Mouse (Mus musculus) layer of hippocampus, adult 9-10 months (tissue): ENCODE results near the gene Fer1l5.

Experiments
- DNase-seq: peaks from one replicate; pipeline ENCODE4 v3.0.0; 2022; ENCODE audit warnings: low spot score

Gene Fer1l5

GRCm38 (mm10) chr1:36432999-36433398 lies 60.9 kb downstream of the Fer1l5 start:
- no peak for DNase-seq

- DNase-seq, result no peak
Observed at GRCm38 (mm10) chr1:36433616-36434015, 61.5 kb downstream of the Fer1l5 start.

GRCm38 (mm10) chr1:36435071-36435470 lies 63.0 kb downstream of the Fer1l5 start:
- no peak for DNase-seq

DNA sequence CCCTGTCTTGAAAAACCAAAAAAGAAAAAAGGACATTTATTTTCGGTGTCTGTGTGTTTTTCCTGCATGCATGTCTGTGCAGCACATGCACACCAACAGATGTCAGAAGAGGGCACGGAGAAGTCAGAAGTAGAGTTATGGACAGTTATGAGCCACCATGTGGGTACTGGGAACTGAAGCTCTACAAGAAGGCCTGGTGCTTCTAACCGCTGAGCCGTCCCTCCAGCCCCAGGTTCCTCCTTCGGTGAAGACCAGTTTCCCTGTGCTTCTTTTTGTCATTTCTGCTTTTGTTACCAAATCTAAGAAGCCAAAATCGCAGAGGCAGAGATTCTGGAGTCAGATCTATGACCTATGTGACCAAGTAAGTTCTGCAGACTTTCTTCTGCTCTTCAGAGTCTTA lies 64.4 kb downstream of the Fer1l5 start:
- DNase-seq, result no peak

- no peak for DNase-seq
Observed at GRCm38 (mm10) chr1:36437223-36437622, 65.1 kb downstream of the Fer1l5 start.

DNA sequence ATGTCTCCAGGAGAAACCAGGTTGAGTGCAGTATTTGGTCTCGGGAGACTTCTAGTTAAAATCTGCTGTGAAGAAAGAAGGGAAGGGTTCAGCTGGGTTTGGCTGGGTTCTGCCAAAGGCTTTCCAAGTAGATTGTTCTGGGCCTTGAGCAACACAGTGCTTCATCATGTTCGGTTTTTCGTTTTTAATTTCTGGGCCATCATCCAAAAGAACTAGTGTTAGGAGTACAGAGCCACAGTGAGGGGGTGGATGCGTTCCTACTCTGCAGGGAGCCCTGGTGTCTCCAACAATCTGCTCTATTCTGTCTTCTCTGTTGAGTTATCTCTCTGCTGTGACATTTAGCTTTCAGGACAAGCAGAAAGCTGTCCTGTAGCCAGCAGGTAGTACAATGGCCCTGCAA lies 69.0 kb downstream of the Fer1l5 start:
- peak; percentile 71 for DNase-seq

- DNase-seq, result peak; percentile 93
Observed at GRCm38 (mm10) chr1:36444471-36445464, 72.7 kb downstream of the Fer1l5 start, which contains the start of gene Lman2l. Gene Lman2l, minus strand, starts transcription at chr1:36445271.

DNA sequence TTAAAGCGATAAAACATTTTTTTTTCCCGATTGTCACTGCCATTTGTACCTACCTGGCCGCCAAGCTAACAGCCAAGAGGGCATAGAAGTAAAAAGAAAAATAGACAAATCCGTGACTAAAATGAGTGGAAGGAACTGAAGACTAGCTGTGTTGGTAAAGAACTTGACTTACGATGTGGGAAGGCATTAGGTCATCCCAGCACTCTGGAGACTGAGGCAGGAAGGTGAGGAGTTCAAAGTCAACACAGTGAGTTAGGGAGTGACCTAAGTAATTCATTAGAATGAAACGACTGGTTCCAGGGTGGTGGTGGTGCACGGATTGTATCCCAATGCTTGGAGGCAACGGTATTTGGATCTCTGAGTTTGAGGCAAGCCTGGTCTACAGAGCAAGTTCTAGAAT lies 73.4 kb downstream of the Fer1l5 start:
- DNase-seq, result no peak

GRCm38 (mm10) chr1:36446106-36446824 lies 74.2 kb downstream of the Fer1l5 start:
- DNase-seq, result no peak

DNA sequence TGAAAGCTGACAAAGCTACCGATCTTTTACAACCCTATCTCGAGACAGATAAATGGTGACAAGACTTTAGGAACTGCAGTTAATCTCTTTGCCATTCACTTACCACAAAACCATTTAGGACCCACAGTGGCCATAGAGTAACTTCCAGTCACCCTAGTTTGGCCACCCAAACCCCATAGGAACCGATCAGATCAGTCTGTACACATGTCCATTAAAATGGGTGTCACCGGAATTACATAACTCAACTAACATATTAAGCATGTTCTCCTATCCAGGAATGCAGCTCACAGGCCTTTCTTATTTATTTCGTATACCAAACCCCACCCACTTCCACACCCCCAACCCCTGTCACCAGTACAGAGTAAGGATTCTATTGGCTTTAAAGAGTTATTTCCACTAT lies 74.8 kb downstream of the Fer1l5 start:
- DNase-seq, result no peak

DNA sequence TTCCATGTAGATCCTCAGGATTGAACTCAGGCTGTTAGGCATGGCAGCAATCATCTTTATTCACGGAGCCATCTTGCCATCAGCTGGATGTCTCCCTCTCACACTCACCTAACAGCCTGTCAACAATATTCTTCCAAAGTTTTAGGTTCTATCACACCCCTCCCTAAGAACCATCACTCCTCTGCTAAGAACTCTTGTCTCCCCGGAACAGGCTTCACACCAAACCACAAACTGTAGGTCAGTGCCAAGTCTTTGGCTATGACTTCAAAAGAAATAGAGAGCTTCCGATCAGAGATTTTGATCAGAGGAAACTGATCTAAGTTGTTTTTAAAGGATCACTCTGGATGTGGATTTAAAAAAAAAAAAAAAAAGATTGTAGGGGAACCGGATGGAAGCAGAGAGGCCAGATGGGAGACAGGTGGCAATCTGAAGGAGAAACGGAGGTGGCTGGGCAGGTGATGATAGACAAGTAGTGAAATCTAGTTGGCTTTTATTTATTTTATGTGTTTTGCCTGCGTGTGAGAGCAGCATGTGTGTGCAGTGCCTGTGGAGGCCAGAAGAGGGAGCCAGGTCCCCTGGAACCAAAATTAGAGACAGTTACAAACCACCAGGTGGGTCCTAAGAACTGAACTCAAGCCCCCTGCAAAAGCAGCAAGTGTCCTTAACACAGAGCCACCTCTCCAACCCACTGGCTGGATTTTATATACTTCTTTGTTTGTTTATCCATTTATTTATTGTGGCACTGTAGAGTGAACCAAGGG lies 82.1 kb downstream of the Fer1l5 start:
- no peak for DNase-seq

DNA sequence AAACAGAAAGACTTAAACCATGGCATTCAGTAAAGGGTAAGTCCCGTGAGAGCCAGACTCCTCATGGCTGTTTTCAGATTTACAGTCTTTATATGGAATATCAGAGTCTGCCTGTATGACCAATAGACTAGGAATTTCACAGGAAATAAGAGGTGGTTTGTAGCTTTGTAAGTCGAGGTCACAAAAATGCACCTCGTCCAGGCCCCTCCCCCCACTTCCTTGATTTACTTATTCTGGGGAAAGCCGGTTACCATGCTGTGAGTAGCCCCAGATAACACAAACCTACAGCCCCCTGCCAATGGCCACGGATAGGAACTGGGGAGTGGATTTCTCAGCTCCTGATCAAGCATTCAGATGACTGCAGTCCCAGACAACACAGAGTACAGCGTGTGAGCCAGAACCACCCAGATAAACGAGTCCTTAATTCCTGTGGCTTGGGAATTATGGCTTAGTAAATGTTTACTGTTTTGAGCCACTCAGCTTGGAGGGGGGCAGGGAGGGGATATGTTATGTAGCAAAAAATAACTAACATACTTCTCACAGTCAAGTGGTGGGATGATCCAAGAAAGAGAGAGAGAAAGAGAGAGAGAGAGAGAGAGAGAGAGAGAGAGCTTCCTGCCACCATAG lies 85.4 kb downstream of the Fer1l5 start:
- no peak for DNase-seq

- no peak for DNase-seq
Observed at GRCm38 (mm10) chr1:36458169-36458568, 86.1 kb downstream of the Fer1l5 start.

- no peak for DNase-seq
Observed at GRCm38 (mm10) chr1:36461829-36462228, 89.7 kb downstream of the Fer1l5 start.

- DNase-seq, result no peak
Observed at GRCm38 (mm10) chr1:36465641-36466160, 93.6 kb downstream of the Fer1l5 start.

DNA sequence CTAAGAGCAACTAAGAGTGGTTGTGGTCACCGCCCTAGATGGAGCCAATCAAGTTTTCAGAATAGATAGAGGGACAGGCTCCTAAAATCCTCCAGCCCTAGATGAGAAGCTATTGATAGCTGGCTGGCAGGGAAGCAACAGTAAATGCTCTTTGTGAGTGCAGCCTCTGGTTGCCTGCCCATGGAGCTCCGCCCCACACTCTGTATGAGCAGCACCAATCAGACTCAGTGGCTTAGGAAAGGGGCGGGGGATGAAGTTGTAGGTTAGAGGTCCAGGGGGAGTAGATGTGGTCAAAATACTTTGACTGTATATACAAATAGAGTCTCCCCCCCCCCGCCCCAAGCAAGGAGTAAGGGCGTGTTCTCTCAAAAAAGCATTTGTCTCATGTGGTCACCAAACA lies 95.4 kb downstream of the Fer1l5 start:
- no peak for DNase-seq

DNA sequence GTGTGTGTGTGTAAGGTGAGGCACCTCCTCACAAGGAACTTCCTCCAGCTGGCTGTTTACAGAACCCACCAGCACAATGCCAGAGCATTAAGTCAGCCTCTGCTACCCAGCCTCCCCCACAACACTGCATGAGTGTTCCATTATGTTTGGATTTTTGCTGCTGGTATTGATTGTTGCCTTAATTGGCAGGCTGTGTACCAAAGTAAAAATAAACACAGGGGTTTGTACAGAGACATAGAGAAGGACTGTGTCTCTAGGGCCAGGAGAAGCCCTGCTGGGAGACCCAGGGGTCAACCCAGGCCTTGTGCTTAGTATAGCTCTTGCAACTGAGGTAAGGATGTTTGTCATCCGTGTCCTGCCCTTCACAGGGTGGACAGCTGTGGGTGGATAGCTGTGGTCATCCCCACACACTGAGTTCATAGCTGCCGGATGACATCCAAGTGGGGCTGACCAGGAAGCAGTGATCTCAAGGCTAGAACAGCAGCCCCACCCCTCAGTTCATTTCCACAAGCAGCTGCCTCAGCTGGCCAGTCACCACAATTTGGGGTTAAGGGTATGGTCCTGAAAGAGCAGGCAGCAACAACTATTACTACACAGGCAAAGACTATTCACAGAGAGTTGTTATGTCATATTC lies 97.8 kb downstream of the Fer1l5 start:
- no peak for DNase-seq

GRCm38 (mm10) chr1:36471181-36472105 lies 99.4 kb downstream of the Fer1l5 start, which contains the start of gene Cnnm4:
Gene Cnnm4, plus strand, starts transcription at chr1:36471620.
- peak; percentile 50 for DNase-seq
